Mouse (Mus musculus): Measurements from ENCODE around the gene Stk26.

Stk26 gene

GRCm38 (mm10) chrX:50926893-50927545 lies 86.2 kb downstream of the Stk26 start:
- DNase-seq (ENCODE audit: low read depth) = no peak

- DNase-seq (ENCODE audit: low read depth) = no peak
Observed at GRCm38 (mm10) chrX:50930309-50930708, 89.5 kb downstream of the Stk26 start.

DNA sequence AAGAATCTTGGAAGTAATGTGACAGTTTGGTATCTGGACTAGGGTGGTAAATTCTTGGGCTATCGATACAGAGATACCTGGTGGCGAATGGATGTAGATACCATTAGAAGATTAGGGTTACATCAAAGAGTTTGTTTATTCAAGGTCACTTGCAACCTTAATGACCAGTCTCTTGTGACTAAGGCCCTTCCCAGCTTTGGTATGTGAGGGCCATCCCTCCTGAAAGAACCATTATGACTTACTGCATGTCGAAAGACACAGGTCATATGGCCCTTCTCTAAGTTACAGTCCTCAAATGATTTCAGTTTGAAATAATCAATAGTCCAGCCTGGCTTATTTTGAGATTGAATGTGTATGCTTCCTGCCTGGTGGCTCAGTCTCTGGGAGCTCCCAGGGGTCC lies 96.3 kb downstream of the Stk26 start:
- no peak for DNase-seq (ENCODE audit: low read depth)

DNA sequence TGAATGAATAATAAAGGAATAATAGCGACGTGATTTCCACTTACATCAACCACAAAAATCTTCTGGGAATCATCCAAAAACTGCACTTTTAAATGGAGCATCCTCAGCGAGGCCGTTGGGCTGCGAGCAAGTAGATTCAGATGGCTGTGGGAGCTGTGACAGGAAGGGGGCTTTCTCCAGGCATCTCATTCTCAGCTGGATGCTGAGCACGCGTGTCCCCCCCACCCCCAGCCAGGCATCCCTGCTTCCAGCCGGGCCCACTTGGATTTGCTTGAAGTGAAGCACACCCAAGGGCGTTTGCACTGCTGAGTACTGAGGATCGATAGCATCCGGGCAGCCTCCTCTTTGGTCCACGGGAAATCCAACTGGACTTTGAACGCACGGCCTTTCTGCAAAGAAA lies 101.8 kb downstream of the Stk26 start, which contains the start of gene Frmd7:
Gene Frmd7 (minus strand): TSS at position 101 of the 400 bp plus-strand sequence.
- DNase-seq (ENCODE audit: low read depth) = no peak
